Mouse (Mus musculus): ENCODE results near the gene Cacng6.

- TF ChIP-seq CTCF (IDR thresholded peaks at IDR 0.05; ENCODE audit: low read depth, low read length) (no peak), POLR2A (IDR thresholded peaks at IDR 0.05; ENCODE audit: borderline replicate concordance, low read depth, low read length) (no peak)
Measured at GRCm38 (mm10) chr7:3420466-3420865, 3.5 kb upstream of the Cacng6 start.
